Mouse (Mus musculus) ES-Bruce4 (cell line): Measurements from ENCODE around the gene Tmem108.

Source experiments
- CTCF ChIP-seq: IDR thresholded peaks from one replicate; pipeline ENCODE4 v1.8.1; 2011; ENCODE audit warnings: low read depth, low read length
- EP300 ChIP-seq: IDR thresholded peaks from 2 replicates; pipeline ENCODE4 v1.6.1; 2011; ENCODE audit warnings: low read depth, low read length; ENCODE audit not compliant: insufficient read depth

- no peak for TF ChIP-seq CTCF
- TF ChIP-seq EP300, result no peak
Observed at GRCm38 (mm10) chr9:103758246-103758645, 3.4 kb downstream of the Tmem108 start.
